Mouse (Mus musculus): Measurements from ENCODE around the gene Col16a1. TPM values are rescaled to one million over a fixed set of nuclear protein-coding genes. Genes with fewer than 3 reads are reported as not detected.

The Col16a1 gene
- polyA plus RNA-seq, 1 experiment, result 156 TPM

DNA sequence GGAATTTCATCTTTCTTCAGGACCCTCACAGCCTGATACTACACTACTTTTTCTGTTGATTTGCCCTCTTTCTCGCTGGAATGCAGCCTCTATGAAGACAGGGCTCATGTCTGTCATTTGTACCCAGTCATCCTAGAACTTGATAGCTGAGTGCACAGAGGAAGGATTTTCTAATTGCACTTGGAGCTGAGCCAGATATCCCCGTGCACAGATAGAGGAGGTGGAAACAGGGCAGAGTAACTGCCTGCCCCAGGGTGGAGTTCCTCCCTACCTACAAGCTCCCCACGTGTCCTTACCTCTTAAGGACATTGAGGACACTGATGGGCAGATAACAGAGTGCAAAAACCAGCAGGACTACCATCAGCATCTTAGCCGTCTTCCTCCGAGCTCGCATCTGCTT lies 85.8 kb downstream of the Col16a1 start:
- Histone ChIP-seq H3K4me1 (ENCODE audit: control insufficient read depth, insufficient read depth, low read length) (no peaks in the 10 kb centered on the region), H3K27ac (ENCODE audit: insufficient read depth, low read length) (no peak overlapping the region), H3K4me3 (ENCODE audit: insufficient read depth, low read length) (no peak overlapping the region)
- no peak for TF ChIP-seq CTCF (IDR thresholded peaks at IDR 0.05; ENCODE audit: borderline replicate concordance, insufficient read depth, low read length)
- TF ChIP-seq POLR2A (IDR thresholded peaks at IDR 0.05; ENCODE audit: low read depth, low read length), result no peak

DNA sequence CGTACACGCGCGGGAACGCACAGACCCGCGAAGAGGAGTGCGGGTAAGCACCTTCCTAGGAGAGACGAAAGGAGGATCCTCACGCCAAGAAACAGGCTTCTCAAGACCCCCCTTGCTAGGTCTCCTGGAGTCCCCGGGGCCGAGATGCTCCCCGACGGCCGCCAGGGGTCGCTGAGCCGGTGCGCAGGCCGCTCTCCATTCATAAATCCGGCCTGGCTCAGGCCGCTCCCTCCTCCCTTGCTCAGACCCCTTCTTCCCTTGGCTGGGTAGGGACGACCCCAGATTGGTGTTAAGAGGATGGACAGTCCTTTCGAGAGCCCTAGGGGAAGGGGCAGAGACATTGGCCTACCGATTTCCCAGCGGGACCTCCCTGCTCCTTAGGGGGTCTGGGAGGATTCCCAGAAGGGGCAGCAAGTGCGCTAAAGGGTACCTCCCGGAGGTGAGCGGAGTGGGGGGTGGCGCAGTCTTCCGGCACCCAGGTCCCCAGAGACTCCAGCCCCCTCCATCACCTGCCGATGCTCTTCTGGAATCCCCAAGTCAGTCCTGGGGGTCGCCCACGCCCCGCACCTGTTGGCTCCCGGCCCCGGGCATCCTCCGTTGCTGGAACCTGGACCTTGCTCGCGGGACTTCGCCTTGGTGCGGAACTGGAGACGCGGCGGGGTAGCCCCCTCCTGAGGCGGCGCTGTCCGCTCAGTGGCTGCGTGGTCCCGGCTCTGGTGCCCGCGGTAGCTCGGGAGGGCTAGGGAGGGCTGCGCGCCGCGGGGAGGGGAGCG lies 91.0 kb downstream of the Col16a1 start:
- Histone ChIP-seq H3K27ac (ENCODE audit: insufficient read depth, low read length) (no peak overlapping the region), H3K4me1 (ENCODE audit: control insufficient read depth, insufficient read depth, low read length) (no peaks in the 10 kb centered on the region), H3K4me3 (ENCODE audit: insufficient read depth, low read length) (peak overlapping the region; percentile 10; the same call in 1 of the 2 replicates)
- TF ChIP-seq POLR2A (IDR thresholded peaks at IDR 0.05; ENCODE audit: low read depth, low read length) (no peak), CTCF (IDR thresholded peaks at IDR 0.05; ENCODE audit: borderline replicate concordance, insufficient read depth, low read length) (peak; percentile 56)

DNA sequence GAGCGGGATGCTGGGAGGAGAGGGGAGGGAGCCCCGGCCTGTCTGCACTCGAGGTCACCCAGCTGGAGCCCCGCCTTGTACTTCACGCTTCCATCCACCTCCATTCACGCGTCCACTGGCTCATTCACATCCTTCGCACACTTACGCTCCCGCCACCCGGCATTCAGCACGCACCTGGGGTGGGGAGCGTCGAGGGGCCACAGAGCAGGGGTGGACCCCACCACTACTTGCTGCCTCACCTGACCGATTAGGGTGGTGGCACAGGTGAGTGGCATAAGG lies 91.5 kb downstream of the Col16a1 start, which contains the start of gene Hcrtr1:
Gene Hcrtr1, minus strand, starts transcription at position 146 of the 279 bp plus-strand sequence.
- Histone ChIP-seq H3K4me3 (ENCODE audit: insufficient read depth, low read length) (peak within 1 kb of the TSS; percentile 10; the same call in 1 of the 2 replicates), H3K4me1 (ENCODE audit: control insufficient read depth, insufficient read depth, low read length) (no peaks in the 10 kb centered on the region), H3K27ac (ENCODE audit: insufficient read depth, low read length) (no peak within 1 kb of the TSS)
- no peak for TF ChIP-seq POLR2A (IDR thresholded peaks at IDR 0.05; ENCODE audit: low read depth, low read length)
- no peak for TF ChIP-seq CTCF (IDR thresholded peaks at IDR 0.05; ENCODE audit: borderline replicate concordance, insufficient read depth, low read length)

DNA sequence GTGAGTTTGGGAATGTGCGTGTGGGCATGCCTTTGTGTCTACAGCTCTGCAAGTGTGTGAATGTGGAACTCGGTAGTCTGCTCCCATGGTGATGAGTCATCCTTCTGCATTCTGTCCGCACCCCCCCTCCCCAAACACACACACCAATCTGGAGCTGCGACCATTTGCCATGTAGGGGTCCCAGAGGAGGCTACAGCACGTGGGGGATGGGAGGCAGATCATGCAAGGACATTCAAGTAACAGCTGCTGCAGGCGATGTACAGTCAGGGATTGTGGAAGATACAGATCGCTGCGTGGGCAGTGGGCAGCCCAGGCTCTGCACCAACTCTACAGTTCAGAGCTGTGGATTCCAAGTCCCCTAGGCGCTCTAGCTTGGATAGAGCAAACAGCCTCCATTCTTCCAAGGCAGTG lies 93.4 kb downstream of the Col16a1 start:
- no peak overlapping the region for H3K4me3 ChIP-seq (ENCODE audit: insufficient read depth, low read length)
- H3K4me1 ChIP-seq (ENCODE audit: control insufficient read depth, insufficient read depth, low read length), result no peaks in the 10 kb centered on the region
- no peak overlapping the region for H3K27ac ChIP-seq (ENCODE audit: insufficient read depth, low read length)
- TF ChIP-seq POLR2A (IDR thresholded peaks at IDR 0.05; ENCODE audit: low read depth, low read length), result no peak
- TF ChIP-seq CTCF (IDR thresholded peaks at IDR 0.05; ENCODE audit: borderline replicate concordance, insufficient read depth, low read length), result no peak

DNA sequence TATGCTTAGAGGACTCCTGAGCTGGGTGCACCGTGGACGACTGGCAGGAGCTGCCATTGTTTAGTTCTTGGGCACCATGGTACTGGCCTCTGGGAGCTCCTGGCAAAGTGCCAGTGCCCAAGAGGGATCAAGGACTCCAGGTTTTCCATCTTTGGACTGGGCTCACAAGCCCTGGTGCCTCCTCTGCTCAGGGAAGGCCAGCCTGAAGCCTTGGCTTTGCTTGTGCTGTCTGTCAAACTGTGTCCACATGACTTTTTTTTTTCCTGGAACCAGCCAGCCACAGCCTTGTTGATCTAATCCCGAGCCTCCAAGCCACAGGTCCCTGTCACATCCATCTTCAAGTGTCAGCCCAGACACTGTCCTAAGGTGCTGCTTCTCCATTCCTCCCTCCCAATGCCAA lies 94.1 kb downstream of the Col16a1 start:
- TF ChIP-seq POLR2A (IDR thresholded peaks at IDR 0.05; ENCODE audit: low read depth, low read length) (no peak), CTCF (IDR thresholded peaks at IDR 0.05; ENCODE audit: borderline replicate concordance, insufficient read depth, low read length) (no peak)
- H3K4me1 ChIP-seq (ENCODE audit: control insufficient read depth, insufficient read depth, low read length), result no peaks in the 10 kb centered on the region
- no peak overlapping the region for H3K4me3 ChIP-seq (ENCODE audit: insufficient read depth, low read length)
- H3K27ac ChIP-seq (ENCODE audit: insufficient read depth, low read length), result no peak overlapping the region

DNA sequence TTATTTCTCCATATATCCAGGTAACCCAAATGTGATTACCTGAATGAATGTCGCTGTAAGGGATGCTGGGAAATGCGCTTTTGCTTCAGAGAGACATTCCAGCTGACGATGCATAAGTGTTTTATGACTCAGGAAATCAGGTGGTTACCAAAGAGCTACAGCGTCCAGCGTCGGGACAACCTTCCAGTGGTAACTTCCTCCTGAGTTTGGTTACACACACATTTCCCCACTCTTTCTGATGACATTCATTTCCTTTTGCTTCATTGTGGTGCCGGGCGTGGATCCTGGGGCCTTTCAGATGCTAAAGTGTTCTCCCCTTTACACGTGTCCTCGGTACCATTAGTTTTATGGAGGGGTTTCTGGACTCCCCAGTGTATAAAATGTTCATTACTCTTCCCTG lies 100.8 kb downstream of the Col16a1 start:
- no peak for TF ChIP-seq POLR2A (IDR thresholded peaks at IDR 0.05; ENCODE audit: low read depth, low read length)
- no peak for TF ChIP-seq CTCF (IDR thresholded peaks at IDR 0.05; ENCODE audit: borderline replicate concordance, insufficient read depth, low read length)
- H3K27ac ChIP-seq (ENCODE audit: insufficient read depth, low read length), result no peak overlapping the region

More for the DNA sequence above, 100.8 kb downstream of the Col16a1 start:
- Histone ChIP-seq H3K4me3 (ENCODE audit: insufficient read depth, low read length) (no peak overlapping the region), H3K4me1 (ENCODE audit: control insufficient read depth, insufficient read depth, low read length) (no peaks in the 10 kb centered on the region)

Other genes with a start within 250 kb of the Col16a1 start
- 501 and 598 TPM in 2 replicates for gene Ptp4a2, start 236.6 kb upstream of the Col16a1 start, polyA plus RNA-seq (2011; ENCODE audit: insufficient read length, low read depth, missing spikeins)
- 0.52 TPM in 1 of 2 replicates, not detected in the other for gene Spocd1, start 118.6 kb upstream of the Col16a1 start, polyA plus RNA-seq (2011; ENCODE audit: insufficient read length, low read depth, missing spikeins)
- 2.0 and 3.7 TPM in 2 replicates for gene Adgrb2, start 63.0 kb upstream of the Col16a1 start, polyA plus RNA-seq (2011; ENCODE audit: insufficient read length, low read depth, missing spikeins)
- 38.1 and 42.3 TPM in 2 replicates for gene Pef1, start 54.7 kb downstream of the Col16a1 start, polyA plus RNA-seq (2011; ENCODE audit: insufficient read length, low read depth, missing spikeins)
- not detected in 2 replicates for gene Hcrtr1, start 91.5 kb downstream of the Col16a1 start, polyA plus RNA-seq (2011; ENCODE audit: insufficient read length, low read depth, missing spikeins)
- 42.1 and 97.0 TPM in 2 replicates for gene Tinagl1, start 127.3 kb downstream of the Col16a1 start, polyA plus RNA-seq (2011; ENCODE audit: insufficient read length, low read depth, missing spikeins)
- not detected in 2 replicates for gene Gm853, start 174.6 kb downstream of the Col16a1 start, polyA plus RNA-seq (2011; ENCODE audit: insufficient read length, low read depth, missing spikeins)
- 25.1 and 32.6 TPM in 2 replicates for gene Serinc2, start 231.4 kb downstream of the Col16a1 start, polyA plus RNA-seq (2011; ENCODE audit: insufficient read length, low read depth, missing spikeins)

All from embryonic fibroblast, embryonic 13.5 days (primary cell).